Mouse (Mus musculus): ENCODE results near the gene Col28a1. TPM values are rescaled to one million over a fixed set of nuclear protein-coding genes. Genes with fewer than 3 reads are reported as not detected.

Gene Col28a1
- polyA plus RNA-seq, 1 experiment from 2014 or later = 0.15 TPM

DNA sequence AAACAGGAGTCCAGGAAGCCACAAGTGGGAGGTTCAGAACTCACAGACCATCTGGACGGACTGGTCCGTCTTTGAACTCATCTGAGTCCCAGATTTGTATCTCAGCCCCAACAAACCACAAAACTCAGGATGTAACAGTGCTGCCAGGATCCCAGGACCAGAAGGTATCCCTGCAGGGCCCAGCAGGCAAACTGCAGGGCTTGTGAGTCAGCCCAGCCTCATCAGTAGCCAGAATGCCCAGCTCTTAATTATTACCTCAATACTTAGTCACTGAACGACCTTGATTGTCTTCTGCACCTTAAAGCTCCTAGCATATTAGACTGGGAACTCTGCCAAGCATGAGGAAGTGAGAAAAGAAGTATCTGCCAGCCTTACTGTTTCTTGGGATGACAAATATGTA, 96.6 kb downstream of the Col28a1 start:
- no peak for ATAC-seq

DNA sequence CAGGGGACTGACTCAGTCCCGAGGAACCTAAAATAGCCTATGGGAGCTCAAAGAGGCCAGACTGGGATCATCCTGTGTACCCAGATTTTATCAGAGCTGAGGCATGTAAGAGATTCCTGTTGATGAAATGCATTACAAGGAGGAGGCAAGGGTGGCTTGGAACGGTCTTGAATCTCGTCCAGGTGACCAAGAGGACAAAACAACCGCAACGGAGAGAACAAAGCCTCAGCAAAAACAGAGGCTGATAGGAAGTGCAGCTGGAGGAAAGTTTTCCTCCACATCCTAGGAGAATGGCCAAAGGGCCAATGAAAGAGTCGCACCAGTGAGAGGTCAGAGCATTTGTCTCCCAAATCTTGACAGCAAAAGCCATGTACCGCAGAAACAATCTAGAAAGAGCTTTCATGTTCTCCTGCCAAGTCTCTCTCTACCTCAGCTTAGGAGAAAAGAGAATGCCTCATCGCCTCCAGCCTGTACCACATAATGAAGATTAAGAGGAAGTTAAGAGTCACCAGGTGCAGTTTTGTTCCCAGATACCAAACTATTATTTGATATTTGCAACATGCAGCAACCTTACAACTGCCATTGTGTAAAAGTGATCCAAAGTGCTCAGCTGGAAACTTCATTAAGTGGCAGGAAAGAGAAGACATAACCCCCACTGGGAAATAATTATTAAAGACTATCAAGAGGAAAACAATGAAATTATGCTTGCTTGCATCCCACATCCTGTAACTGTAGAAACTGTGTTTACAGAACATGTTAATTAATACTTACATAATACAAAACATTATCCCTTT, 98.1 kb downstream of the Col28a1 start:
- DNase-seq (ENCODE audit: low spot score) (no peak), ATAC-seq (no peak)
- Histone ChIP-seq H3K4me3 (ENCODE audit: low read depth, low read length) (no peak overlapping the region), H3K27ac (ENCODE audit: low read depth, low read length) (no peak overlapping the region), H3K9me3 (replicated peaks; ENCODE audit: control insufficient read depth, low read length) (no peaks in the 10 kb centered on the region), H3K36me3 (ENCODE audit: control insufficient read depth, insufficient read depth, low read length) (no peaks in the 10 kb centered on the region), H3K9ac (ENCODE audit: low read length) (no peak overlapping the region), H3K27me3 (replicated peaks; ENCODE audit: control insufficient read depth, insufficient read depth, low read length) (no peaks in the 10 kb centered on the region), H3K4me2 (ENCODE audit: low read length) (no peak overlapping the region), H3K4me1 (ENCODE audit: control insufficient read depth, insufficient read depth, low read length) (no peaks in the 10 kb centered on the region)
- 73% methylated on average over 8 of the region's 8 CpGs for WGBS

More for the DNA sequence above, 96.6 kb downstream of the Col28a1 start:
- DNase-seq (ENCODE audit: low spot score) = no peak
- H3K9me3 ChIP-seq (replicated peaks; ENCODE audit: control insufficient read depth, low read length) = no peaks in the 10 kb centered on the region
- H3K9ac ChIP-seq (ENCODE audit: low read length) = no peak overlapping the region
- no peak overlapping the region for H3K4me2 ChIP-seq (ENCODE audit: low read length)
- H3K27me3 ChIP-seq (replicated peaks; ENCODE audit: control insufficient read depth, insufficient read depth, low read length) = no peaks in the 10 kb centered on the region
- WGBS = 67% methylated on average over 3 of the region's 3 CpGs
- H3K27ac ChIP-seq (ENCODE audit: low read depth, low read length) = no peak overlapping the region
- H3K4me1 ChIP-seq (ENCODE audit: control insufficient read depth, insufficient read depth, low read length) = no peaks in the 10 kb centered on the region
- no peak overlapping the region for H3K4me3 ChIP-seq (ENCODE audit: low read depth, low read length)
- no peaks in the 10 kb centered on the region for H3K36me3 ChIP-seq (ENCODE audit: control insufficient read depth, insufficient read depth, low read length)

DNA sequence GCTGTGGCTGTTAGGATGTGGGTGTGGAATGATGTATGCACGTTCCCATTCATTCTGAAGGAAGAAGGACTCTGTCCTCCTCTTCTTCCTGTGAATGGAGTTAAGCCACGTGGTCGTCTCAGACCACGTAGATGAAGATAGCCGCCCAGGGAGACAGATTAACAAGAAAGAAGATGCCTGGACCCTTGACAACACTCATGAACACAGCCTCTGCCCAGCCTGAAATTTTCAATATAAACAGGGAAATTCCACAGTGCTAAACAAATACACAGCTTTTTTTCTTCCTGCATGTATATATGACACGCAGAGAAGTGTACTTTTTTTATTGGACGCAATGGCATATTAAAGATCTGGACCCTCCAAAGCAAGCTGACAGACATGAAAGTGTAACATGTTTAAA, 98.9 kb downstream of the Col28a1 start:
- no peaks in the 10 kb centered on the region for H3K4me1 ChIP-seq (ENCODE audit: control insufficient read depth, insufficient read depth, low read length)
- H3K27ac ChIP-seq (ENCODE audit: low read depth, low read length) = no peak overlapping the region
- no peaks in the 10 kb centered on the region for H3K9me3 ChIP-seq (replicated peaks; ENCODE audit: control insufficient read depth, low read length)
- H3K9ac ChIP-seq (ENCODE audit: low read length) = no peak overlapping the region
- no peaks in the 10 kb centered on the region for H3K27me3 ChIP-seq (replicated peaks; ENCODE audit: control insufficient read depth, insufficient read depth, low read length)
- WGBS = 93% methylated on average over 7 of the region's 7 CpGs
- no peaks in the 10 kb centered on the region for H3K36me3 ChIP-seq (ENCODE audit: control insufficient read depth, insufficient read depth, low read length)
- H3K4me2 ChIP-seq (ENCODE audit: low read length) = no peak overlapping the region
- ATAC-seq (no peak), DNase-seq (ENCODE audit: low spot score) (no peak)
- H3K4me3 ChIP-seq (ENCODE audit: low read depth, low read length) = no peak overlapping the region

- no peak overlapping the region for H3K4me2 ChIP-seq (ENCODE audit: low read length)
- H3K36me3 ChIP-seq (ENCODE audit: control insufficient read depth, insufficient read depth, low read length) = no peaks in the 10 kb centered on the region
- no peak overlapping the region for H3K9ac ChIP-seq (ENCODE audit: low read length)
- H3K9me3 ChIP-seq (replicated peaks; ENCODE audit: control insufficient read depth, low read length) = no peaks in the 10 kb centered on the region
- H3K27me3 ChIP-seq (replicated peaks; ENCODE audit: control insufficient read depth, insufficient read depth, low read length) = no peaks in the 10 kb centered on the region
- no peak overlapping the region for H3K4me3 ChIP-seq (ENCODE audit: low read depth, low read length)
- WGBS = 57% methylated on average over 3 of the region's 3 CpGs
- H3K4me1 ChIP-seq (ENCODE audit: control insufficient read depth, insufficient read depth, low read length) = no peaks in the 10 kb centered on the region
- DNase-seq (ENCODE audit: low spot score) (peak; percentile 51), ATAC-seq (no peak)
- H3K27ac ChIP-seq (ENCODE audit: low read depth, low read length) = no peak overlapping the region
These were observed 105.6 kb downstream of the Col28a1 start for GRCm38 (mm10) chr6:8086847-8087246.

DNA sequence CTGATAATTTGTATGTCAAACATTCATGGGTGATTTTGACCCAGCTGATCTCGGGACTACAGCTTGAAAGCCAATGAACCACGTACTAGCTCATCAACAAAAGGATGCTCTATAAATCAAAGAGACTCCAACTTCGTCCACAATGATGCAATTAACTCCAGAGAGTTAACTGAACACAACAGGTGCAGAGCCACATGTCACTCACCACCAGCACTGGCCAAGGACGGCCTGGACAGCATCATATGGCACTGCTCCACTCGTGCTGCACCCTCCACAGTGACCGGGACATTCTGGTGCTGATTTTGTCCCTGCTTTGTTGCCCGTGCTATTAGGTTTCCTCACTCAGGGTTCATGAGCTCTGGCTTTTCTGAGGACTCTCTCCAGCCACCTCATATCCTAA, 107.6 kb downstream of the Col28a1 start:
- Histone ChIP-seq H3K27me3 (replicated peaks; ENCODE audit: control insufficient read depth, insufficient read depth, low read length) (no peaks in the 10 kb centered on the region), H3K4me3 (ENCODE audit: low read depth, low read length) (no peak overlapping the region), H3K4me2 (ENCODE audit: low read length) (no peak overlapping the region), H3K27ac (ENCODE audit: low read depth, low read length) (no peak overlapping the region), H3K36me3 (ENCODE audit: control insufficient read depth, insufficient read depth, low read length) (no peaks in the 10 kb centered on the region), H3K9me3 (replicated peaks; ENCODE audit: control insufficient read depth, low read length) (no peaks in the 10 kb centered on the region), H3K9ac (ENCODE audit: low read length) (no peak overlapping the region), H3K4me1 (ENCODE audit: control insufficient read depth, insufficient read depth, low read length) (no peaks in the 10 kb centered on the region)
- no peak for ATAC-seq
- no peak for DNase-seq (ENCODE audit: low spot score)
- 78% methylated on average over 7 of the region's 7 CpGs for WGBS

DNA sequence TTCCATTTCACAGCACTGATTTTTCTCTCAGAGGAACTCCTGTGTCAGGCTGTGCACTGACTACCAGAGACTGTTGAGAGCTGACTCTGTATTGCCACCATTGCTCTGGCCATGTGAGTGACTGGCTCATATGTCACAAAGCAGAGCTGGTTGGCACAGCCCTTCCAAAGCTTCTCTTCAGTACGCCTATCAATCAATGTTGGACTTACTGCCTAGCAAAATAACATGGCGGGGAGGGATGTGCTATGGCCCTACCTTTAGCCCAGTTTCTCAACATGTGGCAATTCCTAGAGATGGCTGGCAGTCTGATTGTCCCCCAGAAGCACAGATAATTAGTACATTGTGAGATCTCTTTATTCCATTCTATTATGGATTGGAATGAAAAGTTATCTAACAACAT, 109.2 kb downstream of the Col28a1 start:
- no peaks in the 10 kb centered on the region for H3K9me3 ChIP-seq (replicated peaks; ENCODE audit: control insufficient read depth, low read length)
- no peaks in the 10 kb centered on the region for H3K36me3 ChIP-seq (ENCODE audit: control insufficient read depth, insufficient read depth, low read length)
- H3K9ac ChIP-seq (ENCODE audit: low read length) = no peak overlapping the region
- ATAC-seq (no peak), DNase-seq (ENCODE audit: low spot score) (no peak)
- H3K4me3 ChIP-seq (ENCODE audit: low read depth, low read length) = no peak overlapping the region
- no peaks in the 10 kb centered on the region for H3K27me3 ChIP-seq (replicated peaks; ENCODE audit: control insufficient read depth, insufficient read depth, low read length)
- no peaks in the 10 kb centered on the region for H3K4me1 ChIP-seq (ENCODE audit: control insufficient read depth, insufficient read depth, low read length)
- no peak overlapping the region for H3K4me2 ChIP-seq (ENCODE audit: low read length)
- 80% methylated on average over 2 of the region's 2 CpGs for WGBS
- H3K27ac ChIP-seq (ENCODE audit: low read depth, low read length) = no peak overlapping the region

GRCm38 (mm10) chr6:8077572-8078146, 114.8 kb downstream of the Col28a1 start:
- no peaks in the 10 kb centered on the region for H3K9me3 ChIP-seq (replicated peaks; ENCODE audit: control insufficient read depth, low read length)
- DNase-seq (ENCODE audit: low spot score) = no peak
- H3K9ac ChIP-seq (ENCODE audit: low read length) = no peak overlapping the region
- no peak overlapping the region for H3K4me2 ChIP-seq (ENCODE audit: low read length)
- no peaks in the 10 kb centered on the region for H3K36me3 ChIP-seq (ENCODE audit: control insufficient read depth, insufficient read depth, low read length)
- 80% methylated on average over 5 of the region's 5 CpGs for WGBS
- no peak overlapping the region for H3K4me3 ChIP-seq (ENCODE audit: low read depth, low read length)
- H3K27me3 ChIP-seq (replicated peaks; ENCODE audit: control insufficient read depth, insufficient read depth, low read length) = no peaks in the 10 kb centered on the region
- H3K4me1 ChIP-seq (ENCODE audit: control insufficient read depth, insufficient read depth, low read length) = no peaks in the 10 kb centered on the region
- no peak for ATAC-seq
- H3K27ac ChIP-seq (ENCODE audit: low read depth, low read length) = no peak overlapping the region

- ATAC-seq (no peak), DNase-seq (ENCODE audit: low spot score) (no peak)
- H3K4me3 ChIP-seq (ENCODE audit: low read depth, low read length) = no peak overlapping the region
- H3K27me3 ChIP-seq (replicated peaks; ENCODE audit: control insufficient read depth, insufficient read depth, low read length) = no peaks in the 10 kb centered on the region
- no peaks in the 10 kb centered on the region for H3K4me1 ChIP-seq (ENCODE audit: control insufficient read depth, insufficient read depth, low read length)
- WGBS = 85% methylated on average over 2 of the region's 2 CpGs
- H3K36me3 ChIP-seq (ENCODE audit: control insufficient read depth, insufficient read depth, low read length) = no peaks in the 10 kb centered on the region
- no peak overlapping the region for H3K4me2 ChIP-seq (ENCODE audit: low read length)
- H3K9ac ChIP-seq (ENCODE audit: low read length) = no peak overlapping the region
- H3K27ac ChIP-seq (ENCODE audit: low read depth, low read length) = no peak overlapping the region
- H3K9me3 ChIP-seq (replicated peaks; ENCODE audit: control insufficient read depth, low read length) = no peaks in the 10 kb centered on the region
These were observed 117.5 kb downstream of the Col28a1 start for GRCm38 (mm10) chr6:8074914-8075313.

DNA sequence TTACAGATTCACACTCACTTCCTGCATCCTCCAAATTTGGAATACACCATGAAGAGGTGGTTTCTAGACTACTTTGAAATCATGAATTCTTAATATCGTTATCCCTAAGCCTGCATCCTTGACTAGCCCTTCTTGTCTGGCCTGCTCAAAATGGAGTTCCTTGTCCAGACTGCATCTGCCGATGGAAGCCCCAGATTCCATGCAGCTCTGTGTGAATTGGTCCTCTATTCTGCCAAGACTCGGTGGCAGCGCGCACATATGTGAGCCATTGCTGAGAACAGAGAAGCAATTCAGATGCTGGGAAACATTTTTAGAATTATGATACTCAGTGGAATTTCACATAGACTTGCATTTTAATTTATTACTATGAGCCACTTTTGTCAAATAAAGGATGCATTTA, 123.4 kb downstream of the Col28a1 start:
- Histone ChIP-seq H3K36me3 (ENCODE audit: control insufficient read depth, insufficient read depth, low read length) (no peaks in the 10 kb centered on the region), H3K4me3 (ENCODE audit: low read depth, low read length) (no peak overlapping the region), H3K9ac (ENCODE audit: low read length) (no peak overlapping the region), H3K27ac (ENCODE audit: low read depth, low read length) (no peak overlapping the region), H3K27me3 (replicated peaks; ENCODE audit: control insufficient read depth, insufficient read depth, low read length) (no peaks in the 10 kb centered on the region), H3K9me3 (replicated peaks; ENCODE audit: control insufficient read depth, low read length) (no peaks in the 10 kb centered on the region), H3K4me1 (ENCODE audit: control insufficient read depth, insufficient read depth, low read length) (no peaks in the 10 kb centered on the region), H3K4me2 (ENCODE audit: low read length) (no peak overlapping the region)
- 90% methylated on average over 5 of the region's 5 CpGs for WGBS
- ATAC-seq (no peak), DNase-seq (ENCODE audit: low spot score) (no peak)
